Mouse (Mus musculus): Measurements from ENCODE around the gene Znrf3.

DNA sequence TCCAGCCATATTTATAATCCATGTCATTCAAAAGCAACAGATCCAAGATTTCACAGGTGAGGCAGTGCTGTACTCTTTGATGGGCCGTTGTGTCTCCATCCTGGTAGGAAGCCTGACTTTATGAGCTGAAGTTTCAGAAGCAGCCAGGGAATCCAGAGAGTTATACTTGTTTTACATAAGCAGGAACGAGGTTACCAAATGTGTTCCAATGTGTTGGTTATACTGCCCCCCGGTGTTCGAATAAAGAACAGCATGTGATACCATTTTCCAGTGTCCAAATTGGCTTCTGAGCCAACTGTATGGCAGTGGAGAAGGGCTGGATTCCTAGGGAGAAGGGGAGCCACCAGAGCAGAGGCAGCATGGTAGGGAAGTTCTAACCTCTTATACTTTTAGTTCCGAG is 29.5 kb upstream of the Znrf3 start:
- TF ChIP-seq POLR2A (IDR thresholded peaks at IDR 0.05; ENCODE audit: insufficient read length, low read depth) (no peak), TCF12 (IDR thresholded peaks at IDR 0.05; ENCODE audit: insufficient read depth, poor library complexity, severe bottlenecking) (no peak), E2F4 (IDR thresholded peaks at IDR 0.05; ENCODE audit: insufficient read depth) (no peak)

Data from myocyte (in vitro differentiated cells).